Mouse (Mus musculus) forebrain, embryonic 13.5 days (tissue): ENCODE measurements around the gene Scd1. TPM values are rescaled to one million over a fixed set of nuclear protein-coding genes. Genes with fewer than 3 reads are reported as not detected.

Source experiments
- ATAC-seq: fragments of 200-750 bp; cut with Nextera tagmentation; 2 replicates; pipeline ENCODE4 v1.8.0; 2017
- H3K27ac ChIP-seq: fragments of 300-500 bp; sonication (generic); 2 replicates; pipeline ENCODE4 v1.5.1; 2015; ENCODE audit warnings: inconsistent platforms, mild to moderate bottlenecking, moderate library complexity
- H3K27me3 ChIP-seq: fragments of 300-500 bp; sonication (generic); 2 replicates; pipeline ENCODE4 v1.6.1; 2015; ENCODE audit warnings: mild to moderate bottlenecking, inconsistent platforms
- H3K36me3 ChIP-seq: fragments of 300-500 bp; sonication (generic); 2 replicates; pipeline ENCODE4 v1.6.1; 2015; ENCODE audit warnings: mild to moderate bottlenecking, inconsistent platforms; ENCODE audit not compliant: poor library complexity, severe bottlenecking
- H3K4me1 ChIP-seq: fragments of 300-500 bp; sonication (generic); 2 replicates; pipeline ENCODE4 v1.6.1; 2015; ENCODE audit warnings: inconsistent platforms
- H3K4me2 ChIP-seq: fragments of 300-500 bp; sonication (generic); 2 replicates; pipeline ENCODE4 v1.6.1; 2015; ENCODE audit warnings: inconsistent platforms, mild to moderate bottlenecking, moderate library complexity
- H3K4me3 ChIP-seq: fragments of 300-500 bp; sonication (generic); 2 replicates; pipeline ENCODE4 v1.5.1; 2015; ENCODE audit warnings: mild to moderate bottlenecking, inconsistent platforms
- H3K9ac ChIP-seq: fragments of 300-500 bp; sonication (generic); 2 replicates; pipeline ENCODE4 v1.6.1; 2015; ENCODE audit warnings: mild to moderate bottlenecking, inconsistent platforms
- H3K9me3 ChIP-seq: fragments of 300-500 bp; sonication (generic); replicated peaks from 2 replicates; pipeline ENCODE4 v1.6.1; 2016; ENCODE audit warnings: inconsistent platforms
- WGBS: fragments of 180-500 bp; shearing (Covaris S2); methylation state at CpG from one replicate; pipeline ENCODE4 v1.1.7; 2015; 5-methylcytosine and 5-hydroxymethylcytosine counted together
- polyA plus RNA-seq: library from polyadenylated mRNA; unstranded; fragments of >200 nt; fragmentation: Nextera tagmentation; extraction: Ambion mirVana; gene quantifications from 2 replicates; pipeline ENCODE4 v1.2.1, GENCODE M21; 2015

The Scd1 gene
- 3.0 and 4.5 TPM in 2 replicates for polyA plus RNA-seq

GRCm38 (mm10) chr19:44407341-44408222 is at the start of gene Scd1:
Scd1 (minus strand) TSS chr19:44407879.
- peak within 1 kb of the TSS; percentile 67 for H3K9ac ChIP-seq

GRCm38 (mm10) chr19:44455356-44455755 is 47.7 kb upstream of the Scd1 start:
- no peaks in the 10 kb centered on the region for H3K36me3 ChIP-seq
- no peak for ATAC-seq

More at GRCm38 (mm10) chr19:44407341-44408222, at the start of gene Scd1:
- Histone ChIP-seq H3K4me3 (peak within 1 kb of the TSS; percentile 53), H3K4me2 (peak within 1 kb of the TSS; percentile 88), H3K9me3 (no peaks in the 10 kb centered on the region), H3K27me3 (no peaks in the 10 kb centered on the region), H3K4me1 (peaks cover 21% of the 10 kb centered on the region), H3K27ac (peak within 1 kb of the TSS; percentile 41; the same call in 1 of the 2 replicates), H3K36me3 (0 out of 2 replicates have a peak, but pooled peaks cover 14% of the 10 kb centered on the region)
- peak; percentile 96 for ATAC-seq
- WGBS = under 1% methylated on average over 30 of the region's 35 CpGs

GRCm38 (mm10) chr19:44454862-44455261 is 47.2 kb upstream of the Scd1 start:
- Histone ChIP-seq H3K4me3 (no peak overlapping the region), H3K27me3 (no peaks in the 10 kb centered on the region), H3K27ac (no peak overlapping the region), H3K4me2 (no peak overlapping the region), H3K9ac (no peak overlapping the region), H3K4me1 (no peaks in the 10 kb centered on the region), H3K9me3 (no peaks in the 10 kb centered on the region), H3K36me3 (no peaks in the 10 kb centered on the region)
- no peak for ATAC-seq
- WGBS = 93% methylated on average over 6 of the region's 6 CpGs

More at GRCm38 (mm10) chr19:44455356-44455755, 47.7 kb upstream of the Scd1 start:
- Histone ChIP-seq H3K4me2 (no peak overlapping the region), H3K4me1 (no peaks in the 10 kb centered on the region), H3K9ac (no peak overlapping the region), H3K27me3 (no peaks in the 10 kb centered on the region), H3K9me3 (no peaks in the 10 kb centered on the region), H3K4me3 (no peak overlapping the region), H3K27ac (no peak overlapping the region)
- WGBS = 92% methylated on average over 8 of the region's 8 CpGs

GRCm38 (mm10) chr19:44447927-44448326 is 40.2 kb upstream of the Scd1 start:
- H3K36me3 ChIP-seq = no peaks in the 10 kb centered on the region
- 84% methylated on average over 4 of the region's 4 CpGs for WGBS
- H3K27me3 ChIP-seq = no peaks in the 10 kb centered on the region
- no peaks in the 10 kb centered on the region for H3K4me1 ChIP-seq
- no peak overlapping the region for H3K4me3 ChIP-seq
- no peaks in the 10 kb centered on the region for H3K9me3 ChIP-seq
- no peak overlapping the region for H3K9ac ChIP-seq
- H3K27ac ChIP-seq = no peak overlapping the region
- no peak overlapping the region for H3K4me2 ChIP-seq
- no peak for ATAC-seq

GRCm38 (mm10) chr19:44445755-44446154 is 38.1 kb upstream of the Scd1 start:
- no peak overlapping the region for H3K4me2 ChIP-seq
- H3K9me3 ChIP-seq = no peaks in the 10 kb centered on the region
- H3K27me3 ChIP-seq = no peaks in the 10 kb centered on the region
- H3K4me1 ChIP-seq = no peaks in the 10 kb centered on the region
- 91% methylated on average over 3 of the region's 3 CpGs for WGBS
- no peaks in the 10 kb centered on the region for H3K36me3 ChIP-seq
- H3K27ac ChIP-seq = no peak overlapping the region
- H3K4me3 ChIP-seq = no peak overlapping the region
- ATAC-seq = no peak
- no peak overlapping the region for H3K9ac ChIP-seq

GRCm38 (mm10) chr19:44439302-44439701 is 31.6 kb upstream of the Scd1 start:
- Histone ChIP-seq H3K27ac (no peak overlapping the region), H3K9ac (no peak overlapping the region), H3K9me3 (no peaks in the 10 kb centered on the region), H3K27me3 (no peaks in the 10 kb centered on the region), H3K36me3 (no peaks in the 10 kb centered on the region), H3K4me2 (no peak overlapping the region), H3K4me1 (no peaks in the 10 kb centered on the region), H3K4me3 (no peak overlapping the region)
- WGBS = 44% methylated on average over 4 of the region's 4 CpGs
- ATAC-seq = no peak

- Histone ChIP-seq H3K4me2 (no peak overlapping the region), H3K27ac (no peak overlapping the region), H3K4me3 (no peak overlapping the region), H3K4me1 (no peaks in the 10 kb centered on the region), H3K9ac (no peak overlapping the region), H3K27me3 (no peaks in the 10 kb centered on the region), H3K36me3 (no peaks in the 10 kb centered on the region), H3K9me3 (no peaks in the 10 kb centered on the region)
- 84% methylated on average over 6 of the region's 6 CpGs for WGBS
- no peak for ATAC-seq
These were observed 30.3 kb upstream of the Scd1 start for GRCm38 (mm10) chr19:44437975-44438374.

GRCm38 (mm10) chr19:44432084-44432483 is 24.4 kb upstream of the Scd1 start:
- H3K27me3 ChIP-seq = no peaks in the 10 kb centered on the region
- no peaks in the 10 kb centered on the region for H3K4me1 ChIP-seq
- H3K9ac ChIP-seq = no peak overlapping the region
- H3K9me3 ChIP-seq = no peaks in the 10 kb centered on the region
- H3K27ac ChIP-seq = no peak overlapping the region
- H3K36me3 ChIP-seq = no peaks in the 10 kb centered on the region
- WGBS = 88% methylated on average over 5 of the region's 5 CpGs
- H3K4me3 ChIP-seq = no peak overlapping the region
- ATAC-seq = no peak
- H3K4me2 ChIP-seq = no peak overlapping the region

GRCm38 (mm10) chr19:44427721-44428120 is 20.0 kb upstream of the Scd1 start:
- no peak overlapping the region for H3K27ac ChIP-seq
- H3K9ac ChIP-seq = no peak overlapping the region
- no peak for ATAC-seq
- no peaks in the 10 kb centered on the region for H3K36me3 ChIP-seq
- 80% methylated on average over 1 of the region's 1 CpGs for WGBS
- H3K9me3 ChIP-seq = no peaks in the 10 kb centered on the region
- no peaks in the 10 kb centered on the region for H3K27me3 ChIP-seq
- H3K4me2 ChIP-seq = no peak overlapping the region
- H3K4me1 ChIP-seq = no peaks in the 10 kb centered on the region
- no peak overlapping the region for H3K4me3 ChIP-seq

- 87% methylated on average over 8 of the region's 8 CpGs for WGBS
- H3K27ac ChIP-seq = no peak overlapping the region
- H3K4me3 ChIP-seq = no peak overlapping the region
- H3K9me3 ChIP-seq = no peaks in the 10 kb centered on the region
- H3K4me1 ChIP-seq = no peaks in the 10 kb centered on the region
- no peak for ATAC-seq
- H3K36me3 ChIP-seq = no peaks in the 10 kb centered on the region
- H3K9ac ChIP-seq = no peak overlapping the region
- 0 out of 2 replicates have a peak, but pooled peaks cover 4% of the 10 kb centered on the region for H3K27me3 ChIP-seq
- no peak overlapping the region for H3K4me2 ChIP-seq
These were observed 14.5 kb upstream of the Scd1 start for GRCm38 (mm10) chr19:44422051-44422631.

GRCm38 (mm10) chr19:44419530-44419929 is 11.9 kb upstream of the Scd1 start:
- Histone ChIP-seq H3K4me3 (no peak overlapping the region), H3K9me3 (no peaks in the 10 kb centered on the region), H3K4me1 (no peaks in the 10 kb centered on the region), H3K4me2 (no peak overlapping the region), H3K27ac (no peak overlapping the region), H3K27me3 (0 out of 2 replicates have a peak, but pooled peaks cover 4% of the 10 kb centered on the region), H3K9ac (no peak overlapping the region), H3K36me3 (no peaks in the 10 kb centered on the region)
- whole genome bisulfite sequencing = 57% methylated on average over 11 of the region's 11 CpGs
- ATAC-seq = no peak

- no peak overlapping the region for H3K4me2 ChIP-seq
- no peak overlapping the region for H3K9ac ChIP-seq
- 0 out of 2 replicates have a peak, but pooled peaks cover 4% of the 10 kb centered on the region for H3K27me3 ChIP-seq
- no peak overlapping the region for H3K4me3 ChIP-seq
- no peaks in the 10 kb centered on the region for H3K4me1 ChIP-seq
- H3K27ac ChIP-seq = no peak overlapping the region
- no peaks in the 10 kb centered on the region for H3K9me3 ChIP-seq
- H3K36me3 ChIP-seq = no peaks in the 10 kb centered on the region
- 18% methylated on average over 4 of the region's 4 CpGs for WGBS
- ATAC-seq = peak; percentile 8; the same call in 1 of the 2 replicates
These were observed 11.3 kb upstream of the Scd1 start for GRCm38 (mm10) chr19:44418945-44419344.
